Mouse (Mus musculus) testis, adult 2 months (tissue): Measurements from ENCODE around the gene Vwa5b2.

Experiments used
- CTCF ChIP-seq: fragments of 200-500 bp; IDR thresholded peaks from 2 replicates; pipeline ENCODE4 v1.5.1; 2012; ENCODE audit warnings: low read depth, mild to moderate bottlenecking, inconsistent platforms, low read length, moderate library complexity; ENCODE audit not compliant: control insufficient read depth, insufficient read depth, insufficient replicate concordance
- POLR2A ChIP-seq: fragments of 200-500 bp; IDR thresholded peaks from 2 replicates; pipeline ENCODE4 v1.6.1; 2012; ENCODE audit warnings: low read depth, mild to moderate bottlenecking, inconsistent platforms, low read length, moderate library complexity; ENCODE audit not compliant: control insufficient read depth

GRCm38 (mm10) chr16:20620751-20621190 lies 31.5 kb downstream of the Vwa5b2 start:
- no peak for TF ChIP-seq CTCF
- no peak for TF ChIP-seq POLR2A
